Mouse (Mus musculus) lung, postnatal 10 days (tissue): ENCODE data around the gene Ifitm2.
A peak's percentile ranks its signal among the peaks of the same experiment; 100 is the strongest.

ENCODE experiments used
- DNase-seq: peaks from one replicate; pipeline ENCODE4 v3.0.0; 2021

Ifitm2 gene

DNA sequence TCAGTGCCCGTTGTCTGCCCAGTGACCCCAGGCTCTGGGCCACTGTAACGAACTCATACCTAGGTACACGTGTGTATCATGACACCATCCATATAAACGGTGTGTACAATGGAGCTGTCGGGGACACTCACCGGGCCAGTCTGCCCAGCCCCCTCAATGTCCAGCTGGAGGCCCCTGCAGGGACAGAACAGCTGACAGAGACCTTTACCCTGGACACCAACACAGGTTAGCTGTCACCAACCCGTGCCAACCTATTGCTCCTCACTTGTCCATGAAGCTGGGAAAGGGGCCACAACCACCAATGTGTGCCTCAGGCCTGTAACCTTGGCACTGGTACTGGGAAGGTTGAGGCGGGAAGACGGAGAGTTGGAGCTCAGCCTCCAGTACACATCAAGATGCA, 13.4 kb downstream of the Ifitm2 start:
- no peak for DNase-seq

DNA sequence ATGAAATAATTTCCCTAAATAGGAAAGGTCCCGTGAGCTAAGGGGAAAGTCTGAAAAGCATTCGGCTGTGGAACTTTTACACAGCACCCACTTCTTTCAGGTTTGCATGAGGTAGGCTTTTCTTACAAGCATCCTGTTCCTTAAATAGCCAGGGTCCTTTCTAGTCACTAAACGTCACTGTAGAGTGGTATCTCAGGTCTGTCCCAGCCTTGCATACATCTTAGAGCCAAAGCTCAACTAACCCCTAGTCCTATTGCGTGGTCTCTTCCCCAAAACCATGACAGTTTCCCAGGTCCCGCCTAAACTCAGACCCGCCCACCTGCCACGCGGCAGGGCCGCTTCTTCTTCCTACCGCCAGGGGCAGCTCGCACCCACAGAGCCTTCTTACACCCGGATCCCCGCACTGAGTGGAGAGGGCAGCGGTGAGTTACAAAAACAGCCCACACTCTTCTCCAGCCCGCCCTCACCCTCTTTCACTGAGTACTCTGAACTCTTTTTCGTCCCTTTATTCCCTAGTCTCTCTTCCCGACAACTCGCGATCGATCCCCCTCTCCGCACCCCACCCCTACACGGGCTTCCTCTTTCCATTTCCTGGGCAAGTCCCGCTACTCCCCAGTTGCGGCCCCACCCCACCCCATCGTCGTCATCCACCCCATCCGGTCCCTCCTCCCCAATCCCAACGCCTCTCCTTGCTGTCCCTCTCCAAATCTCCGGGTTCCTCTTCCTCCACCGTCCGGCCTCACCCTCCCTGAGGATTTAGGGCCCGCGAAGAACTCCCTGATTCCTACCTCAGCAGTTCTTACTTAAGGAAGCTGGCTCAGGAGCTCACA, 14.3 kb downstream of the Ifitm2 start, which contains the start of gene Pgghg:
Gene Pgghg (plus strand): TSS at position 170 of the 830 bp plus-strand sequence.
- peak; percentile 94 for DNase-seq

DNA sequence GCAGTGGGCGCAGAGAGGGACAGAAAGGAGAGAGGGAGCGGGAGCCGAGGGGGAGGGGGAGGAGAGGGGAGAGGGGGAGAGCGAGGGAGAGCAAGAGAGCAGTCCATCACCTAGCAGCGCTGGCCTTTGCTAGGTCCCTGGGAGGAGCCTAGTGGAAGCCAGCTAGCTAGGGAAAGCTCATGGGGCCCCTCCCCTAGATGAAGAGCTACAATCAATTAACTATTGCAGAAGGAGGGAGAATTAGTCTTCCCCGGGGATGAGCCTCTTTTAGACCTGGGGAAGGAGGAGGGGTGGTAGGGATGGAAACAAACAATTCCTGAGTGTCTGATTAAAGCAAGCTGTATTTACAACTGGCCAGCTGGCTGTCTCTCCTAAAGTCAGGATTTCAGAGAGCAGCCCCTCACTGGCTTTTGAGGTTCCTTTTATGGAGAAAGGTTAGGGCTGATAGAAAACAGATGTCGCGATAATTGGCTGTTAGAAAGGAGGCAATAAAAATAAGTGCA, 16.1 kb downstream of the Ifitm2 start:
- peak; percentile 71 for DNase-seq

GRCm38 (mm10) chr7:140938896-140939295, 16.9 kb downstream of the Ifitm2 start:
- no peak for DNase-seq

GRCm38 (mm10) chr7:140938436-140938835, 17.4 kb downstream of the Ifitm2 start:
- DNase-seq = no peak

DNA sequence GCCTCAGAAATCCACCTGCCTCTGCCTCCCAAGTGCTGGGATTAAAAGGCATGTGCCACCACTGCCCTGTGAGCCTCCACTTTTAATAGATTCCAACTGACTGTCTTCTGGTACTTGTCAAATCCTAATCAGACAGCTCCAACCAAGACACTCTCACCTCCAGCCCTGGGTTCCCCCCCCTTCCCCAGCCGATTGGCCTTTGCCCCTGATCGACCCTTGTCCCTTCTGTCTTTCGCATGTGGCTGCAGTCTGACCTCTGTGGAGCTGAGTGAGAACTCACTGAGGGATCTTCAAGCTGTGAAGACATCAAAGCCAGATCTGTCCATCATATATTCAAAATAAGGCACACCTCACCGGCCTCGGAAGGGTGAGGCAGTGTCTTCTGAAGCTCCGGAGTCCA, 28.6 kb downstream of the Ifitm2 start:
- DNase-seq = no peak

DNA sequence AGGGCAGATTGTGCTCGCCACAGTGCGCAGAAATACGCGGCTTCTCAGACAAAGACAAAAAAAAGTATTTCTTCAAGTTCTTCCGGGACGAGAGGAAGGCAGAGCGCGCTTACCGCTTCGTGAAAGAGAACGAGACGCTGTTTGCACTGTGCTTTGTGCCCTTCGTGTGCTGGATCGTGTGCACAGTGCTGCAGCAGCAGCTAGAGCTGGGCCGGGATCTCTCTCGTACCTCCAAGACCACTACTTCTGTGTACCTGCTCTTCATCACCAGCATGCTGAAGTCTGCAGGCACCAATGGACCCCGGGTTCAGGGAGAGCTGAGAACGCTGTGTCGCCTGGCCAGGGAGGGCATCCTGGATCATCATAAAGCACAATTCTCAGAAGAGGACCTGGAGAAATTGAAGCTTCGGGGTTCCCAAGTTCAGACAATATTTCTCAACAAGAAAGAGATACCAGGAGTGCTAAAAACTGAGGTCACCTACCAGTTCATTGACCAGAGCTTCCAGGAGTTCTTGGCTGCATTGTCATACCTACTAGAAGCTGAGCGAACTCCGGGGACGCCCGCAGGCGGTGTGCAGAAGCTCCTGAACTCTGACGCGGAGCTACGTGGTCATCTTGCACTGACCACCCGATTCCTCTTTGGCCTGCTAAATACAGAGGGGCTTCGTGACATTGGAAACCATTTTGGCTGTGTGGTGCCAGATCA, 32.6 kb downstream of the Ifitm2 start:
- no peak for DNase-seq

DNA sequence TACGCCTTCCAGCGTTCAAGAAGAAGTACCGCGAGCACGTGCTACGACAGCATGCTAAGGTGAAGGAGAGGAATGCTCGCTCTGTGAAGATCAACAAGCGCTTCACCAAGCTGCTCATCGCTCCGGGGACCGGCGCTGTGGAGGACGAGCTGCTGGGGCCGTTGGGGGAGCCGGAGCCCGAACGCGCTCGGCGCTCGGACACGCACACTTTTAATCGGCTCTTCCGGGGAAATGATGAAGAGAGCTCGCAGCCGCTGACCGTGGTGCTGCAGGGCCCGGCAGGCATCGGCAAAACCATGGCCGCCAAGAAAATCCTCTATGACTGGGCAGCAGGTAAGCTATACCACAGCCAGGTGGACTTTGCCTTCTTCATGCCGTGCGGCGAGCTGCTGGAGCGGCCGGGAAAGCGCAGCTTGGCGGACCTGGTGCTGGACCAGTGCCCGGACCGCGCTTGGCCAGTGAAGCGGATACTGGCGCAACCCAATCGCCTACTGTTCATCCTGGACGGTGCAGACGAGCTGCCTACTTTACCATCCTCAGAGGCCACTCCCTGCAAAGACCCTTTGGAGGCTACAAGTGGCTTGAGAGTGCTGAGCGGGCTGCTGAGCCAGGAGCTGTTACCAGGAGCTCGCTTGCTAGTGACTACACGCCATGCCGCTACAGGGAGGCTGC, 33.3 kb downstream of the Ifitm2 start:
- DNase-seq = peak; percentile 32

- DNase-seq = no peak
These were observed 34.4 kb downstream of the Ifitm2 start for GRCm38 (mm10) chr7:140921225-140921975.

DNA sequence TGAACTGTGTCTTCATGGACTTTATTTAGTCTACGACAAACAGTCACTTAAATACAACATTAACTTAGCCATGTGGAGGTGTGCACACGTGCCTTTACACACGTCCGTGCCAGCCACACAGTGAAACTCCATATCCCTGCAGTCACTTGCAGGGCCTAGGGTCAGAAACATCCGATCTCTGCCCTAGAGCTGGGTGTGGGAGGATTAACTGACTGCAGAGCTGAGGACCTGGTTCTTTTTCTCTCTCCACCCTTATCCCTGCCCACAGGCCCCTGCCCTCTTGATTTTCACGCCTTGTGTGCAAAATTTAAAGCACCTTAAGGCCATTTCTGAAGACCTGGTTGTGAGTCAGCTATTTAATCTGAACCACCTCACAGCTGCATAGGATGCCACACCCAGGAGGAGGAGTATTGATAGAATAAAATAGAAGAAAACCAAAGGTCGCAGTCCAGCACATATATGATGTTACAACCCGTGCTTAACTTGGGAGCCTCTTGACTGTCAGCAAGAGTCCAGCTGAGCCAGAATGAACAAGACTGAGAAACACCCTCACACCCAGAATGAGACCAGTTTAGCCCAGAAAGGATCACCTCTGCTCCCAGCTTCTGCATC, 35.3 kb downstream of the Ifitm2 start, which contains the start of gene Nlrp6:
Gene Nlrp6 (plus strand): TSS at position 485 of the 612 bp plus-strand sequence.
- DNase-seq = no peak

DNA sequence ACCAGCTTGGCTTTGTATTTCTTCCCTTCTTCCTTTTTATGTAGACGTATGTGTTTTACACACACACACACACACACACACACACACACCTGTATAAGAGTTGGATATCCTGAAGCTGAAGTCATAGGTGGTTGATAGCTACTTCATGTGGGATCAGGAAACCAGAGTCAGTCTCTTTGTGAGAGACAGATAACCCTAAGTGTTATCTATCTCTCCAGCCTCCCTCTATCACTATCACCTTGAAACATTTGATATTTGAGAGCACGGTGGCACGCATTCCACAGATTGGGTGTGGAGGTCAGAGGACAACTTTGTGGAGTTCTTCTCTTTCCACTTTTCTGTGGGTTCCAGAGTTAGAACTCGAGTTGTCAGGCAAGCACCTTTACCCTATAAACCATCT, 35.9 kb downstream of the Ifitm2 start:
- DNase-seq = no peak

DNA sequence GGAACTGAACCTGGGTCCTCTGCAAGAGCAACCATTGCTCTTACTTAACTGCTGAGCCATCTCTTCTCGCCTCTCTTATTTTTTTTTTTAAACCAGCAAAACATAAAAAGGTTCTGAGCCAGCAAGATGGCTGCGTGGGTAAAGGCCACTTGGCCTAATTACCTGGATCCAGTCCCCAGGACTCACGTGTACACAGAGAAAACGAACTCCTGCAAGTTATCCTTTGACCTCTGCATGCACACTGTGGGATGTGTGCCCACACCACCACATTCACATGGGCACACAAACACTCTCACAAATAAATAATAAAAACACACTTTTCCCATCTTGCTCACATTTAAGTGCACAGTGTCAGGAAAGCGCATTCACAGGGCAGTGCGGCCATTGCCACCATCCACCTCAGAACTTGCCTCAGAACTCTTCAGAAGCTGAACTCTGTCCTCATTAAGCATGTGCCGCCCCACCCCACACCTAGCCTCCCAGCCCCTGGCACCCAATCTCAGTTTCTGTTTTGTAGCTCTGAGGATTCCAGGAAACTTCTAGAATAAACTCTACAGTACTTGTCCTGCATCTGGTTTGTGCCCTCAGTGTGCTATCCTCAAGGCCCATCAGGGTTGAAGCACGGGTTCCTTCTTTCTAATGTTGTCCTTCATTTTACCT, 41.6 kb downstream of the Ifitm2 start:
- DNase-seq = no peak

DNA sequence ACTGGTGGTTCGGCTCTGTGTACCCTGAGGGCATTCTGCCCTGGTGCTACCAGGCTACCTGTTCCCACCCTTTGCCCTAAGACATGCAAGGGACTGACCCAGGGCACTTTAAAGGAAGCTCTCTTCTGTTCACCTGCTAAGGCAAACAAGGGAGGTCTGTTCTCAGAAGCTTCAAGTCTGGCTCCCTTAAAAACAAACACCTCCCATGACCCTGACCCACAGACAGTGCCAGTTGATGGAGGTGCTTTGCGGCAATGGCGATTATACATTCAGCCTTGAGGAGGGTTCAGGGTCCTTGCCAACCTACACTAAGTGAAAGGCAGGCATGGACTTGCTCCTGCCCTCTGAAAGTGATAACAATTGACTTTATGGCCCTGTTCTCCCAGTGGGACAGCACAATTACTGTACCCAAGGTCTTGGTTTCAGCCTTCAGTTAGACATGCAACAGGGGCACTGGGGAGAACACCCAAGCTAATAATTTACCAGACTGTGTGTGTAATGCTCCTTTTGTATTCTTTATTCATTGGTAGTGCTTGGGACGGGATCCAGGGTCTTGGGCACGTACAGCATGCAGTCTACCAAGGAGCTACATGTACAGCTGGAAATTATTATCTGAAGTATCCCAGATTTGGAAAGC, 42.8 kb downstream of the Ifitm2 start:
- no peak for DNase-seq

DNA sequence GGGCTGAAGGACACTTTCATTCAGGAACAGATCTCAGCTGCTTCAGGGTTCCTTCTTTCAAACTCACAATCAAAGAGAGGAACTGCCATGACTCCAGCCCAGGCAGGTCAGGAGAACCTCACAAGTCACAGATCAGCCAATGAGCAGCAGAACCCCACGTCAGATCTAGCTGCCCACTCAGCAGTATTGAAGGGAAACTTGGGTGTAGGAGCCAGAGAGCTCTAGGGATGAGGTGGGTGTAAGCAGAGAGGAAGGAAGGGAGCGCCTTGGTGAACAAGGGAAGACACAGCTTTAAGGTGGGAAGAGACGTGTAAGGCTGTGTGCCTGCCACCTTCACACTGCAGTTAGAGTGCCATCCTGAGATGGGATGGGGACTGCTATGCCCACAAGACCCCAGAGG, 43.5 kb downstream of the Ifitm2 start:
- no peak for DNase-seq

DNA sequence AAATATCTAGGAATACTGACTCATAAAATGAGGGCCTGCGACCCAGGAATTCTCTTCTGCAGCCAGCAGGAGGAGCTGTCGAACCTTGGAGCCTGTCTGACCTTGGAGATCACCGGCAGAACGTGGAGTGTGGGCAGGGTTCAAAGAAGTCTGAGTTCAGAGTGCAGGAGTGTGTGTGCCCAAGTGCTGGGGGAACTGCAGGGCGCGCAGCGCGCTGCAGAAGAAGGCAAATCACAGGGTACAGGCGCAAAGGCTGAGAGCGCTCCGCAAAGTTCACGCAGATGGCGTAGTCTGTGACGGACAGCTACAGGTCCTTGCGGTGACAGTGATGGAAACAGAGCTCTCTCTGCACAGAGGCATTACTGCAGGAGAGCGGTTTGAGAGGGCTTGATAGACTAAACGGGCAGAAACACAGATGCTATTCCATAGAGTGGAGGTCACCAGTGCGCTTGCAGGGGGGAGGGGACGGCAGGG, 47.1 kb downstream of the Ifitm2 start:
- DNase-seq = peak; percentile 87

- DNase-seq = peak; percentile 52
These were observed 47.6 kb downstream of the Ifitm2 start for GRCm38 (mm10) chr7:140908181-140908580.

- DNase-seq = no peak
These were observed 48.1 kb downstream of the Ifitm2 start for GRCm38 (mm10) chr7:140907697-140908096.

- no peak for DNase-seq
These were observed 48.7 kb downstream of the Ifitm2 start for GRCm38 (mm10) chr7:140907131-140907530.

DNA sequence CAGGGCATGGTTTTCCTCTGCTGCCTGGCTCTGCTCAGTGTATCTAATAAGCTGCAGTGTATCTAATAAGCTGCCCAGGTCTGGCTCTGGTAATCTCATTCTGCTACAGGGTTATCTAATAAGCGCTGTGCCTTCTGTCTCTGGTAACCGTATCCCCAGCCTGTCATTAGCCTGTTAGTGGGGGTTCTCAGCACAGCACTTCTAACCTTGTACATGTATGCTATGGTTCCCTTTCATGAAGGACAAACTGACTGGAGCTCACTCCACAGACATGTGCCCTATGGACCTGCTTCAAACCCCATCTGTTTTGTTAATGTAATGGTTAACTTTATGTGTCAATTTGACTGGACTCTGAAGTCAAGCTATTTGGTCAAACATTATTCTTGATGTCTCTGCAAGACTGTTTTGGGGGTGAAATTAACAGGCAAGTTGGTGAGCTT, 50.1 kb downstream of the Ifitm2 start:
- no peak for DNase-seq
